Mouse (Mus musculus) retina, postnatal 7 days (tissue): ENCODE data around the gene Capn8.
"Not testable (repeated sequence)": the region's sequence is repeated elsewhere in the genome, so short reads cannot be mapped to it uniquely, and the experiment has no call there.

Experiments
- DNase-seq: peaks from one replicate; pipeline ENCODE4 v3.0.0-alpha.2; 2012; ENCODE audit warnings: low read depth, low spot score

The Capn8 gene

GRCm38 (mm10) chr1:182615465-182615864, 50.7 kb downstream of the Capn8 start:
- no peak for DNase-seq

DNA sequence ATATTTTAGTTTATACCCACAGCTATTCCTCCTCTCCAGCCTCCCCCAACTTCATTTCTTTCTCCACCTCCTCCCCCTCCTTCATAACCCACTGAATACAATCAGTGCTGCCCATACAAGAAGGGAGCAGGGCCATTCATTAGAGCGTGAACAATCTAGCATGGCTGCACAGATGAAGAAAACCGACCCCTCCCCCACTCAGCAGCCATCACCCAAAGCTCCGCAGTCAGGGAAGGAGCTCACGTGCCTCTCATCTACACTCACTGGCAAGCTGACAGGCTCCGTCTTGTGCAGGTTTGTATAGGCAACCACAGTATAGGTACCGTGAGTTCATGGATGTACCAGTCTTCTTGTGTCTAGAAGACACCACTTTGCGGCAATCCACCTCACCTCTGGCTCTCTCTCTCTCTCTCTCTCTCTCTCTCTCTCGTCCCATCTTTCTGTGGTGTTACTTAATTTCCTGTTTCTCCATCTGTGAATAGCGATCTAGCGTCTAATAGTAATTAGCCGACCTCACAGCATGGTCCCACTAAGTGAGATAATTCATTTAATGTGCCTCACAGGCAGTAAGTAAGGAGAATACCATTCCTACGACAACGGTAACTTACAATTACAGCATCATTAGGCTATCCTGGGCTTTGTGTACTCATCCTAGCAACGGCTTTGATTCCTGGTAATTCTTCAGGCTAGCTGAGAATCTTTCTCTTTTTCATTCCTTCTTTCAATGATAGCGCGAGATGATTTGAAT, 53.6 kb downstream of the Capn8 start:
- DNase-seq, result peak; percentile 17

- DNase-seq, result no peak
These were observed 55.7 kb downstream of the Capn8 start for GRCm38 (mm10) chr1:182620470-182620869.

- no peak for DNase-seq
These were observed 56.4 kb downstream of the Capn8 start for GRCm38 (mm10) chr1:182621256-182621655.

DNA sequence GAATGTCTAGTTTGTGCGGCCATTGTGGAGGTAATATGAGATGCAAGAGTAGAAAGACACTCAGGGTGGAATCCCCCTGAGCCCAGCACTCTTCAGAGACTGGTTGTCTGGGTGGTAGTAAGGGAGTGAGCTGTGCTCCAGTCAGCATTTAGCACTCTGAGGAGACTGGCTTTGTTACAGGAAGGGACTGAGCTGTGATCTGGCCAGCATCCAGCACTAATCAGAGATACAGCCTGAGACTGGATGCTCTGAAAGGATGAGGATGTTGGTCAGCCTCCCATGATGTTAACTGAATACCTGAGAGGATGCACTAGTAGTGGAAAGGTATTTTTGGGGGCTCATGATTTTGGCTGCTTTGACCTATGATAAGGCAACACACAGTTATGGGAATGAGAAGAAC, 61.4 kb downstream of the Capn8 start:
- DNase-seq, result no peak

- DNase-seq, result no peak
These were observed 64.4 kb downstream of the Capn8 start for GRCm38 (mm10) chr1:182629228-182629627.

DNA sequence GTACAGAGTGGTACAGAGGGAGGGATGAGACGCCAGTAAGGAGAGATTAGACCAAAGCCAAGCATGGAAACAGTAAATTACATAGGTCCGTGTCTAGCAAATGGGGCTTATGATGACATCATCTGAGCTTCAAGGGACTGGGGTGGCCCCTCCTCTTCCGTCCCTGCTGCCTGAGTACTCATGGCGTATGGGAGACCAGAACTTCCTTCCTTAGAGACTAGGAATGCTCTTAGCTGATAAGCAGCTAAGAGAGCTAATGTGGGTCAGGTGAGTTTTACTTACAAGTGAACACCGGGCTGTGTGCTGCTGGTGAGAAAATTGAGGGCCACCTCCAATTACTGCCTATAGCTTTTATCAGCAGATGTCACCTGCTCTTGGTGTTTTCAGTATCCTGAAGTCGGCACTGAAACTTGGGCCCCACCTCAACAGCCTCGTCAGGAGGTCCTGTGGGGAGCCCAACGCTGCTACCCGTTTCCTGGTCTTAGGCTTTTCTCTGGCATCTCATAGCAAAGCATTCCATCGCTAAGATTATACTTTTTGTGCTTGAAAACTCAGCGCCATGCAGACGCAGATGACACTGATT, 69.0 kb downstream of the Capn8 start:
- no peak for DNase-seq

- no peak for DNase-seq
These were observed 74.2 kb downstream of the Capn8 start for GRCm38 (mm10) chr1:182639016-182639415.

- no peak for DNase-seq
These were observed 74.6 kb downstream of the Capn8 start for GRCm38 (mm10) chr1:182639456-182639855.

- no peak for DNase-seq
These were observed 75.3 kb downstream of the Capn8 start for GRCm38 (mm10) chr1:182640094-182640493.

- DNase-seq, result no peak
These were observed 78.0 kb downstream of the Capn8 start for GRCm38 (mm10) chr1:182642779-182643178.

DNA sequence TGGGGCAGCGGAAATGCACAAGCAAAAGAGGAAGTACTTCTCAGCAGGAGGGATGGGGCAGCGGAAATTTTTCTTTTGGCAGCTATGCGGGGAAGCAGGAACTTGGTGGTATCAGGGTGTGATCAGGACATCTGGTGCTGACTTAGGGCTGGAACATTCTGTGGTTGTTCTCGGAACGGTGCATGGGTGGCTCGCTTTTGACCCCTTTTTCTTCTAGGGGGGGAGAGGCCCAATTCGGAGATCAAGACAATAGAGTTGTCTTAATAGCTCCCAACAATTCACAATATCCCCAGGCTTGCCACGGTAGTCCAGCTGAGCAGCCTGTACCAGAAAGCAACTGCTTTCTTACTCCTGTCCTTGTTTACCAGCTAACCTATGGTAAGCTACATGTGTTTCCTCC, 79.6 kb downstream of the Capn8 start:
- not testable (repeated sequence) for DNase-seq

GRCm38 (mm10) chr1:182645211-182645668, 80.4 kb downstream of the Capn8 start:
- DNase-seq, result no peak

- no peak for DNase-seq
These were observed 82.0 kb downstream of the Capn8 start for GRCm38 (mm10) chr1:182646796-182647195.

- peak; percentile 44 for DNase-seq
These were observed 93.0 kb downstream of the Capn8 start for GRCm38 (mm10) chr1:182657760-182658159.

- no peak for DNase-seq
These were observed 95.6 kb downstream of the Capn8 start for GRCm38 (mm10) chr1:182660365-182660764.

DNA sequence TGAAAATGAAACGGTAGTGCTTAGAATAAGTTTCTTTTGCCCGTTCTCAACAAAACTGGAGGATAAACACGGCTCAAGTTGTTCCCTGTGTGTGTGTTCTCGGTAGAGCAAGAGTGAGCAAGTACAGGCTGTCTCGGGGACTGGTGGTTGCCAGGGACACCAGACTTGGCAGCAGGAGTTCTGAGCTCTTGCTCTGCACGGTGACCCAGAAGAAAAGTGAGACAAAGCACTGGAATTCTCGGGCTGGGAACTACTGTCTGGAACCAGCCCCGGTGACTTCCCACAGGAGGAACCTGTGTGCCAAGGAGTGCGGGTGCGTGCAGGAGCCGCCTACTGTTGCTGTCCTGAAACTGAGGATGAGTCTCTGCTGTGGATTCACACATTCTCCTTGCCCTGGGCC, 98.9 kb downstream of the Capn8 start:
- no peak for DNase-seq

DNA sequence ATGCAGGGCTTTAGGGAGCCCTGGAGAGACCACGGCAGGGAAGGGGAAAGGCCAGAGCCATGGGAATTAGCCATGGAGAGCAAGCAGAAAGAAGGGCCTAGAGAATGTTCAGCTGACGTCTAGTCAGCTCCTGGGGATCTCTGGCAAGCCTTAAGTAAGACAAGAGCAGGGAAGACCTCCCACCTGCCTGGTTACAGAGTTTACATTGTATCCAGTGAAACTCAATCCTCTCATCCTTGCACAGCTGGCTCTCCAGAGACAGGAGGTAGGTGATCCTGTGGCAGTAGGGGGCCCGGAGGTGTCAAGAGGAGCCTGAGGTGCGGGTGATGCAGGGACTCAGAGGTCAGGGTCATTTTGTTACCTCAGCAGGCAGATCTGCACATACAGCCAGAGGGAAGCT, 100.0 kb downstream of the Capn8 start:
- no peak for DNase-seq

- DNase-seq, result no peak
These were observed 102.5 kb downstream of the Capn8 start for GRCm38 (mm10) chr1:182667281-182667680.

DNA sequence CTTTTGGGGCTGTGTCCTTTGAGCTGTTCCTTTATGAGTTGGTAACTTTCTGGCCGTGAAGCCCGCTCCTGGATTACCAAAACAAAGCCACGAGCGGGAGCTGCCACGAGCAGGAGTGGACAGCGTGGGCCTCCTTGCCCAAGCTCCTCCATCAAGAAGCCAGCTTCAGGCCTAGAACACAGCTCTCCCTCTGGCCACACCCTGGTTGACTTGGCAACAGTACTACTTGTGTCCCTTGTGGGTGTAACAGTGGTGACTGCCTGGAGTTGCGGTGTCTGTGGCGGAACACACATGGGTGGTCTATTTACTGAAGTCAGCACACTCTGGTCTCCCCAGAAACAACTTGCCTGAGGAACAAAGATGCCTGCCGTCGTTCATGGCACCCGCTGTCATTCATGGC, 104.9 kb downstream of the Capn8 start:
- no peak for DNase-seq

DNA sequence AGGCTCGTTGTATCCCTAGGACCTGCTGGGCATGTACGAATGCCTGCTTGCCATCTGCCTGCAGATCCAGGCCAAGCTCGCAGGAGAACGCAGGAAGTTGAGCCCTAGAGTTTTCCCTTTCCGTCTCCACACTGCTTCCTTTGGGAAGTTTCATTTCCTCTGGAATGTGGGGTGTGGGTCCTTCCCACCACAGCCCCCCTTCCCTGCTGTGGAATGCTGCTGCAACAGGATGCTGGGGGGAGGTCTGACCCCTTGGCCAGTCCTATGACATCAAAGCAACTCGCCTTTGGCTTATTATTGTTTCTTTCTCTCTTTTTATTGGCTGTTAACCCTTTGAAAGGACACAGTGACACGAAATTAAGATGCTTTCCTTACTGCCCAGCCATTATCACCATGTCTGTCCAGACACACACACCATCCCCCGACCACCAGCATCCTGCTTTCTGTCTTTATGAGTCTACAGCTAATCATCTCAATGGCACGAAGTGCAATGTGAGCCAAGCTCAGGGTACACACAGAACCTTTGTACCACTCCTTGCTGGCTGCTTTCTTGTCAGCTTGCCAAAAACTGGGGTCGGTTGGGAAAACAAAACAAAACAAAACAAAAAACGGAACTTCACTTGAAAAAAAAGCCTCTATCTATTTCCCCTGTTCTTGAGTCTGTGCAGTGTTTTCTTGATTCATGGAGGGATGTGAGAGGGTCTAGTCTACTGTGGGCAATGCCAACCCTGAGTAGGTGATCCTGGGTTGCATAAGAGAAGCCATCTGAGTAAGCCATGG, 105.9 kb downstream of the Capn8 start:
- DNase-seq, result no peak

- no peak for DNase-seq
These were observed 106.5 kb downstream of the Capn8 start for GRCm38 (mm10) chr1:182671343-182671624.

DNA sequence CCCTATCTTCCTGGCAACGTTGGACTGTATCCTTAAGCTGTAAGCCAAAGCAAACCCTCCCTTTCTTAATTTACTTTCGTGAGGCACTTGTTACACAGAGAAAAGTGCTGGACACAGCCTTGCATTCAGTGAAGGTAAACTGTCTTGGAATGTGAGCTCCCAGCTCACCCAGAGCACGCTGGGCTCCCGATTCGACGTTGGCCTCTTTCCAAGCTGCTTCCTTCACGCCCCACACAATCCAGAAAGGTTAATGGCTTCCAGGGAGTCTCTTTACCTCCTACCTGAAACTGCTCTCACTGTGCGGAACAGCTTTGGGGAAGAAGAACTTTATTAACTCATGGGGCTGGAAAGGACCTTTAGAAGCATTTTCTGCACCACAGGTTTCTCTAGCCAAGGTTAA, 110.5 kb downstream of the Capn8 start:
- no peak for DNase-seq
